Mouse (Mus musculus) ES-E14 (cell line): ENCODE data around the gene Ftcd.

ENCODE experiments used
- CHD2 ChIP-seq: IDR thresholded peaks from 2 replicates; pipeline ENCODE4 v1.6.1; 2014; ENCODE audit warnings: mild to moderate bottlenecking, low read depth, low read length, inconsistent platforms
- HCFC1 ChIP-seq: IDR thresholded peaks from 2 replicates; pipeline ENCODE4 v1.6.1; 2012; ENCODE audit warnings: low read length, inconsistent platforms, borderline replicate concordance; ENCODE audit not compliant: insufficient read depth
- MAFK ChIP-seq: IDR thresholded peaks from 2 replicates; pipeline ENCODE4 v1.6.1; 2014; ENCODE audit warnings: mild to moderate bottlenecking, low read depth, low read length, inconsistent platforms; ENCODE audit not compliant: insufficient read depth
- ZC3H11A ChIP-seq: IDR thresholded peaks from 2 replicates; pipeline ENCODE4 v1.6.1; 2012; ENCODE audit warnings: low read depth, mild to moderate bottlenecking, inconsistent platforms, low read length, borderline replicate concordance
- ZNF384 ChIP-seq: IDR thresholded peaks from 2 replicates; pipeline ENCODE4 v1.6.1; 2012; ENCODE audit warnings: low read depth, low read length, inconsistent platforms

DNA sequence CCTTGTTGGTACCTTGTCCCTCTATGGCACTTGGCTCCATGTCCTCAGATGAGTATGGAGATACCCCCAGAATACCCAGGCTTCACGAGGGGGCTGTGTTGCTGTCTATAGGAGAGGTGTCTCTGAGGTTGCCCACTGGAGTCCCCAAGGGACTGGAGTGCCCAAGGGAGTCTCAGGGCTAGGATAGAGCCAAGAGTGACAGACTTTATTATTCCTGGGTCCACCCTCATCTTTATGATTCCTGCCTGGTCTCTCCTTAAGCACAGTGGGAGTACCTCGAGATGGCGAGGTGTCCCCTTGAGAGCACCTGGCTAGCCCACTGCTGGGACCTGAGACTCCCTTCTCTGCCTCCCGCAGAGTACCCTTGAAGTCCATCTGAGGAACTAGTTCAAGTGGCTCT, 47.0 kb downstream of the Ftcd start:
- no peak for TF ChIP-seq HCFC1
- no peak for TF ChIP-seq ZNF384
- TF ChIP-seq MAFK: no peak
- no peak for TF ChIP-seq CHD2
- no peak for TF ChIP-seq ZC3H11A
